Mouse (Mus musculus) adrenal gland (tissue): ENCODE data around the gene Ufc1.
"Not testable (repeated sequence)": the region's sequence is repeated elsewhere in the genome, so short reads cannot be mapped to it uniquely, and the experiment has no call there.

Experiments used
- intact Hi-C: fragments of 180-260 bp; cut with DNase I; formaldehyde crosslinking; loops from one replicate; pipeline ENCODE4 v1.15.1; 2025

Ufc1 gene

GRCm38 (mm10) chr1:171248386-171249226, 46.2 kb downstream of the Ufc1 start:
- intact Hi-C loops, result no loop called here

GRCm38 (mm10) chr1:171247916-171248315, 46.9 kb downstream of the Ufc1 start:
- intact Hi-C loops, result no loop called here

GRCm38 (mm10) chr1:171247453-171247841, 47.4 kb downstream of the Ufc1 start:
- intact Hi-C loops, result no loop called here

- intact Hi-C loops, result no loop called here
These were observed 47.9 kb downstream of the Ufc1 start for GRCm38 (mm10) chr1:171246709-171247452.

GRCm38 (mm10) chr1:171245353-171245752, 49.5 kb downstream of the Ufc1 start:
- intact Hi-C loops, result no loop called here

- intact Hi-C loops, result not testable (repeated sequence)
These were observed 52.9 kb downstream of the Ufc1 start for GRCm38 (mm10) chr1:171241952-171242351.

- intact Hi-C loops, result no loop called here
These were observed 53.9 kb downstream of the Ufc1 start for GRCm38 (mm10) chr1:171240911-171241310.

GRCm38 (mm10) chr1:171239992-171240744, 54.7 kb downstream of the Ufc1 start:
- intact Hi-C loops, result loop anchor here (2.0 kb wide), 1 partner anchor 15 kb away; the partner anchor contains the start of gene Apoa2
